Mouse (Mus musculus) large intestine, adult 2 months (tissue): ENCODE measurements around the gene Cnnm3. TPM values are rescaled to one million over a fixed set of nuclear protein-coding genes. Genes with fewer than 3 reads are reported as not detected.
"Not testable (repeated sequence)": the region's sequence is repeated elsewhere in the genome, so short reads cannot be mapped to it uniquely, and the experiment has no call there.

ENCODE experiments used
- DNase-seq: peaks from one replicate; pipeline ENCODE4 v3.0.0-alpha.2; 2012; ENCODE audit warnings: low read depth, low spot score
- WGBS: fragments of 180-500 bp; shearing (Covaris S2); methylation state at CpG from one replicate; pipeline ENCODE4 v1.1.7; 2018; 5-methylcytosine and 5-hydroxymethylcytosine counted together
- polyA plus RNA-seq: library from polyadenylated mRNA; depleted of rRNA; stranded (reverse); fragments of >200 nt; gene quantifications from 2 replicates; pipeline ENCODE4 v1.2.3, GENCODE M21; 2012

Cnnm3 gene
- polyA plus RNA-seq, 1 experiment = 12.8 TPM

- DNase-seq = no peak
- WGBS = 91% methylated on average over 12 of the region's 12 CpGs
Observed at GRCm38 (mm10) chr1:36531461-36531860, 19.8 kb downstream of the Cnnm3 start.

DNA sequence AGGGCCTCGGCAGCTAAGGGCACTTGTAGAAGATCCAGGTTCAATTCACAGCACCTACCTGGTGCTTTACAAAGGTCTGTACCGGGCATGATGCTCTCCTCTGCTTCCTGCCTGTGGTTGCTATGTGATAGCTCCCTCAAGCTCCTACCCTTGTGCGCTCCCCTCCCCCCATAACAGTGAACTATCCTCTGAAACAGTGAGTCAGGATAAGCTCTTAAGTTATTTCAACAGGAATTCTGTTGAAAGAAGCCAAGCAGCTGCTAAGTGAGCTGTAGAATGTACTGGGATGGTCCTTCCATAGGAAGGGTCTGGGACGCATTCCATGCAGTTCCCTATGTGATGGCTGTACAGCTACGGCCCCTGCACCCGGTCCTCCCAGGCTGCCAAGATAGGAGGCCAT is 21.9 kb downstream of the Cnnm3 start:
- 84% methylated on average over 6 of the region's 6 CpGs for WGBS
- DNase-seq = no peak

- 29% methylated on average over 6 of the region's 6 CpGs for WGBS
- DNase-seq = no peak
Observed at GRCm38 (mm10) chr1:36534595-36535058, 23.0 kb downstream of the Cnnm3 start.

GRCm38 (mm10) chr1:36535477-36536396 is 24.1 kb downstream of the Cnnm3 start:
- no peak for DNase-seq
- 83% methylated on average over 11 of the region's 11 CpGs for WGBS

GRCm38 (mm10) chr1:36536397-36536728 is 24.7 kb downstream of the Cnnm3 start:
- no peak for DNase-seq
- WGBS = 79% methylated on average over 8 of the region's 8 CpGs

- 96% methylated on average over 9 of the region's 9 CpGs for WGBS
Observed at GRCm38 (mm10) chr1:36536783-36537182, 25.1 kb downstream of the Cnnm3 start, which contains the start of gene Ankrd23. Gene Ankrd23 (minus strand): TSS chr1:36536883.

DNA sequence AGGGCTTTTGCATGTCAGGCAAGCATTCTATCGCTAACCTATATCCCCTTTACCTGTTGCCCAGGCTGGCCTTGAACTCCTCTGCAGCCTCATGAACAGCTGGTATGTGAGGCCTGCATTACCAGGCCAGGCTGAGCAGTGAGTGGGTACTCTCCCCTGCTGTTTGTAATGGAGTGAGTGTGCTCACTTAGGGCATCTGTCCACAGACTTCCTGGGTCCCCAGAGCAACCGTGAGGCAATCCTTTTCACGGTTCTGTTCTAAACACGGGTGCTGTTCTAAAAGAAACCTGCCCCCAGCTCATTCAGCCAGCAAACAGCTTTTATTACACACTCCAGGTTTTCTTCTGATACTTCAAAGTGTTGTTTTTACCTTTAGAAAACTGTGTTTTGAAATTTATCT is 27.1 kb downstream of the Cnnm3 start:
- DNase-seq = no peak
- 76% methylated on average over 4 of the region's 4 CpGs for WGBS

More at GRCm38 (mm10) chr1:36536783-36537182, 25.1 kb downstream of the Cnnm3 start, which contains the start of gene Ankrd23:
- not testable (repeated sequence) for DNase-seq

- DNase-seq = no peak
- 50% methylated on average over 9 of the region's 9 CpGs for WGBS
Observed at GRCm38 (mm10) chr1:36539186-36539585, 27.5 kb downstream of the Cnnm3 start, which contains the start of gene Gm42417. Gene Gm42417 (minus strand): TSS chr1:36539429.

DNA sequence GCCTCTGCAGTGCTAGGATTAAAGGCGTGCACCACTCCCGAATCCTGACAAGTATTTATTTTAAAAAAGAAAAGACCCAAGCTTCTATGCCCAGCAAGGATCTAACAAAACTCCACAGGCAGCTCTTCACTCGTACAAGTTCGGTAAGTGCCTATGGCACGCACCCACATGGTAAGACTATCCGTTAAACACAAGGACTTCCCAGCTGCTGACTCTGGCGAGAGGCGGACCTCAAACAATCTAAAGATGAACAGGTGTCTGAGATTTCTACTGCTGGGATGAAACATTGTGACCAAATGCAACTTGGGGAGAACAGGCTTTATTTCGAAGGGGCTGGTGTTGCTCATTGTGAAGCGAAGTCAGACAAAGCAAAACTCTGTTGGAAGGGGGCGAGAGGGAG is 28.5 kb downstream of the Cnnm3 start:
- no peak for DNase-seq
- WGBS = 92% methylated on average over 11 of the region's 11 CpGs

GRCm38 (mm10) chr1:36540807-36541206 is 29.1 kb downstream of the Cnnm3 start:
- DNase-seq = no peak
- 93% methylated on average over 12 of the region's 12 CpGs for WGBS

GRCm38 (mm10) chr1:36541844-36542243 is 30.2 kb downstream of the Cnnm3 start:
- WGBS = 95% methylated on average over 16 of the region's 16 CpGs
- no peak for DNase-seq

DNA sequence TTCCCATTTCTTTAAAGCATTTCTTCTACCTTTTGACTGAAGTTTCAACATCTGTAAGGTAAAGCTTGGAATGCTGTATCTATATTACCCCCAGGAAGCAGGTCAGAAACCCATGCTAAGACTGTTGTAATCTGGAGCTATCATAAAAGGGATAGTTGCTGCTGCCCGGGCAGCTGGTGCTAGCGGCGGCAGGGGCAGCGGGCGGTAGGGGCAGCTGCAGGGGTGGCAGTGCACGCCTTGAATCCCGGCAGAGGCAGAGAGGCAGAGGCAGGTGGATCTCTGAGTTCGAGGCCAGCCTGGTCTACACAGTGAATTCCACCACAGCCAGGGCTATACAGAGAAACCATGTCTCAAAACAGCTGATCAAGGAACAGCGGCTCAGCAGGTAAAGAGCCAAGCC is 31.3 kb downstream of the Cnnm3 start:
- 85% methylated on average over 9 of the region's 9 CpGs for WGBS
- DNase-seq = no peak

DNA sequence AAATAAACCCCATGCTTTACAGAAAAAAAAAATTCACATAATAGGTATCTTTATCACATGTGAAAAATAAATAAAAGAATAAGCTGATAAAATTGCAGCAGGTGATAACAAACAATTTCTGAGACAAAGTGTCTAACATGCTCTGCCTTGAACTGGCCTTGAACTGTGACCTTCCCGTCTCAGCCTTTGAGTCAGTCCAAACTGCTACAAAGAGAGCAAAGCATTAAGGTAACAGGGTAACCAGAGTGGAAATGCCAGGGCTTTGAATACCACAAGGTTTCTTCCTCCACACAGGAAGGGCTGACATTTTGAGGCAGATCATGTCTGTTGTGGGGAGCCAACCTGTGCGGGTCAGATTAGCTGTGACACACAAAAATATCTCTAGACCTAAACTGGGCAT is 33.7 kb downstream of the Cnnm3 start:
- WGBS = 78% methylated on average over 2 of the region's 2 CpGs
- DNase-seq = no peak

DNA sequence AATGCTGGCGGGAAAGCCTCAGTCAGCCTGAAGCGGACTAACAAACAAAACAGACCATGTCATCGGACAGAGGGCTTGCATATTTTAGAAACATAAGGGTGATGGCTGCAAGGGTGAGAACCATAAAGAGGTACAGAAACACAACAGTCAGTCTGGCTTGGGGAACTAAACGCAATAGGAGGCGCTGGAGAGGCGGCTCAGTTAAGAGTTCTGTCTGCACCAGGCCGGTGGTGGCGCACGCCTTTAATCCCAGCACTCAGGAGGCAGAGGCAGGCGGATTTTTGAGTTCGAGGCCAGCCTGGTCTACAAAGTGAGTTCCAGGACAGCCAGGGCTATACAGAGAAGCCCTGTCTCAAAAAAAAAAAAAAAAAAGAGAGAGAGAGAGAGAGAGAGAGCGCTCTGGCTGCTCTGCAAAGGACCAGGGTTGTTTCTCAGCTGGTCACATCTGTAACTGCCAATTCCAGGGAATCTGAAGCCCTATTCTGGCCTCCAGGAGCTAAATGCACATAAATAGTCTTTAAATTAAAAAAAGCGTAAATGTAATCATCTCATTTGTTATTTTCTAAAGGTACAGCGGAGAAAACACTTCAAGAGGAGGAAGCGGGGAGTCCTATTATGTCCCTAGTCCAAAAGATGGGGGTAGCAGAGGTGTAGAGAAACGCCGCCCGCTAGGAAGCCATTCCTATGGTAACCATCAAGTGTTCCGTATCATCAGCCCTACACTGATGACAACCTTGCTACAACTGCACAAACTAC is 34.4 kb downstream of the Cnnm3 start:
- 66% methylated on average over 19 of the region's 19 CpGs for WGBS
- no peak for DNase-seq

DNA sequence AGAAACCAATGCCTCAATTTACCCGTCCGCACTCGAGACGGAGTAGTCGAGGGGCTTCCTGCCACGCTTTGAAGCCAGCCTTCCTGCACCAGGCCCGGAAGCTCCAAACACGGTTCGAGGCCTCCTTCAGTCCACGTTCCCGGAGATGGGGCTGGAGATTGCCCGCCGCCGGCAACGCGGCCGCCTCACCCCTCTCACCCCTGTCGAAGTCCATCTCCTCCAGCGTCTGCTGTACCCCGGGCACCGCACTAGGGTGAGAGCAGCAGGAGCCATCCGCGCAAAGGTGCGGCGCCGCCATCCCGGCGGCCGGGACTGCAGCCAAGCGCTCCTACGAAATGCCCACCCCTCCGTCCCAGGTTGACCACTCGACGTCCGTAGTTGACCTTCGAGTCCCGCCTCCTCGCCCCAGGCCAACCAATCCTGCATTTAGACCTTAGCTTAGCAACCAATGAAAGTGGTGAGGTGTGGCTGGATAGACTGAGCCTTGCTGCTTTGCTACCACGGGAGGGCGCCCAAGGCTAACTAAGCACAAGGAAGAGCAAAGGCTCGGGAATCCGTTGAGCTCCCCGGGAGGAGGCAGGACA is 35.3 kb downstream of the Cnnm3 start, which contains the start of gene Ankrd39:
Gene Ankrd39 (minus strand): TSS at position 558 of the 584 bp plus-strand sequence.
- under 1% methylated on average over 43 of the region's 43 CpGs for WGBS
- peak; percentile 97 for DNase-seq

GRCm38 (mm10) chr1:36547981-36548598 is 36.4 kb downstream of the Cnnm3 start:
- WGBS = 35% methylated on average over 9 of the region's 9 CpGs
- no peak for DNase-seq

DNA sequence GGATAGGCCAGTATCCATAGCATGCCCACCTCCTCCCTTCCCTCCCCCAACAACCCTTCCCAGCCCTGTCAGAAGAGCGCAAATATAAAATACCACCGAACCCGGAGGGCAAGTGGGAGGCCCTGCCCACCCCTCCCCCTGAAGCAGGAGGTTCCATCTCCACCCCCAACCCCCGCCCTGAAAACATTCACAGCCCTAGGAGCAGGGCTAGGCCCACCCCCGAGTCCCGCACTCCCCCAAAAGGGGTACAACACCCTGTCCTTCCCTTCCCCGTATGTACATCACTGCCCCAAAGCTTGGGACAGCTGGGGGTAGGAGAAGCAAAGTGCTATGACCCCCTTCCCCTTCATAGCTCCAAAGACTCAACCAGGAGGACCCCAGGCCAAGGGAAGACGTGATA is 37.1 kb downstream of the Cnnm3 start:
- no peak for DNase-seq
- WGBS = 64% methylated on average over 8 of the region's 8 CpGs

DNA sequence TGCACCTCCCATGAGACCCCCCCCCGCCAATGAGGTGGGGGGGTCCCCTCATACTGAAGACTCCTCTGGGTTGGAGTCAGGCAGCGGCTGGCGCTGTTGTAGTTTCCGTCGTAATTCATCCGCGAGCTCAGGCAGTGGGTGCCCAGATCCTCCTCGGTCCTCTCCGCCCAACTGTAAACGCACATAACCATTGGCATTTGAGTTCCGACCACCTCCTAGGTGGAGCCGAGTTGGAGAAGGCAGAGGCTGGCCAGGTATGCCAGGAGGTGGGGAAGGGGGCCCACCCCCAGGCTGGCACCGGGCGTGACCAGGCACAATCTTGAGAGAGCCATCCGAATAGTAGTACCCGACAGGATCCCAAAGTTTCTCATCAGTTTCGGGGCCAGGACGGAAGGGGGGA is 37.8 kb downstream of the Cnnm3 start:
- WGBS = 70% methylated on average over 18 of the region's 18 CpGs
- DNase-seq = no peak

GRCm38 (mm10) chr1:36550075-36550863 is 38.6 kb downstream of the Cnnm3 start:
- no peak for DNase-seq
- 80% methylated on average over 20 of the region's 20 CpGs for WGBS
